Mouse (Mus musculus) stomach, adult 2 months (tissue): ENCODE measurements around the gene Dyx1c1. TPM values are rescaled to one million over a fixed set of nuclear protein-coding genes. Genes with fewer than 3 reads are reported as not detected.

Experiments used
- polyA plus RNA-seq: library from polyadenylated mRNA; depleted of rRNA; stranded (reverse); fragments of >200 nt; gene quantifications from 2 replicates; pipeline ENCODE4 v1.2.3, GENCODE M21; 2012; rRNA removed

The Dyx1c1 gene
- polyA plus RNA-seq: 0.08 TPM in 1 of 2 replicates, not detected in the other

DNA sequence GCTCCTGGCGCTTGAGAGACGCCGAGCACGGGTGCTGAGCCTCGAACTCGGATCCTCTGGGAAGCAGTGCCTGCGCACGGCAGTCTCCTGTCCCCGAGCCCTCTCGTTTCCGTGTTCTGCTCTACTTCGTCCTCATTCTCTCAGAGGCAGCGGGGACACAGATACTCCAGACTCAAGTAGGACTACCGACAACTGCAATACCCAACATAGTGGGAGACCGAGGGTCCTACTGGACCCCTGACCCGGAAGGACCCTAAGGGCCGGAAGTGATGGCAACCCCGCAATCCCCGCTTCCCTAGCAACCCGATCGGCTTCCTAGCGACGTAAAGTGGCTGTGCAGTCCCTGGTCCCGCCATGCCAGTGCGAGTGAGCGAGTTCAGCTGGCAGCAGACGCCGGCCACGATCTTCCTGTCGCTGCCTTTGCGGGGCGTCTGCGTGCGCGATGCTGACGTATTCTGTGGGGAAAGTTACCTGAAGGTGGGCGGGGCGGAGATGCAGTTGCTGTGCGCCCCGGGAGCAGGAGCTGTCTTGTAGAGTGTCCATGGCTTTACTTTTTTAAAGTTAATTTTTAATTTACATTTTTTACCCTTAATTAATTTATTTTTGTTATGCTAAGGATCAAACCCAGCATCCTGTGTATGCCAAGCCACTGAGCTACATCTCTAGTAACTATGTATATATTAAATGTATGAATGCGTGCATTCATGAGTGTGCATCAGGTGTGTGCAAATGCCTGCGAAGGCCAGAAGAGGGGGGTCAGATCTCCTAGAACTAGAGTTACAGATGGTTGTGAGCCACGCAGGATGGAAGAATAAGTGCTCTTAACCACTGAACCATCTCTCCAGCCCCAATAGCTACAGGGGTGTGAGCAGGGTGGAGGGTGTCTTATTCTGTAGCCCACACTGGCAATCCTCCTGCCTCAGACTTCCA, at the start of gene Dyx1c1, which contains the start of gene Gm44503:
Gene Dyx1c1, plus strand, starts transcription at position 265 of the 930 bp plus-strand sequence.
Gene Gm44503, plus strand, starts transcription at position 332 of the 930 bp plus-strand sequence.

DNA sequence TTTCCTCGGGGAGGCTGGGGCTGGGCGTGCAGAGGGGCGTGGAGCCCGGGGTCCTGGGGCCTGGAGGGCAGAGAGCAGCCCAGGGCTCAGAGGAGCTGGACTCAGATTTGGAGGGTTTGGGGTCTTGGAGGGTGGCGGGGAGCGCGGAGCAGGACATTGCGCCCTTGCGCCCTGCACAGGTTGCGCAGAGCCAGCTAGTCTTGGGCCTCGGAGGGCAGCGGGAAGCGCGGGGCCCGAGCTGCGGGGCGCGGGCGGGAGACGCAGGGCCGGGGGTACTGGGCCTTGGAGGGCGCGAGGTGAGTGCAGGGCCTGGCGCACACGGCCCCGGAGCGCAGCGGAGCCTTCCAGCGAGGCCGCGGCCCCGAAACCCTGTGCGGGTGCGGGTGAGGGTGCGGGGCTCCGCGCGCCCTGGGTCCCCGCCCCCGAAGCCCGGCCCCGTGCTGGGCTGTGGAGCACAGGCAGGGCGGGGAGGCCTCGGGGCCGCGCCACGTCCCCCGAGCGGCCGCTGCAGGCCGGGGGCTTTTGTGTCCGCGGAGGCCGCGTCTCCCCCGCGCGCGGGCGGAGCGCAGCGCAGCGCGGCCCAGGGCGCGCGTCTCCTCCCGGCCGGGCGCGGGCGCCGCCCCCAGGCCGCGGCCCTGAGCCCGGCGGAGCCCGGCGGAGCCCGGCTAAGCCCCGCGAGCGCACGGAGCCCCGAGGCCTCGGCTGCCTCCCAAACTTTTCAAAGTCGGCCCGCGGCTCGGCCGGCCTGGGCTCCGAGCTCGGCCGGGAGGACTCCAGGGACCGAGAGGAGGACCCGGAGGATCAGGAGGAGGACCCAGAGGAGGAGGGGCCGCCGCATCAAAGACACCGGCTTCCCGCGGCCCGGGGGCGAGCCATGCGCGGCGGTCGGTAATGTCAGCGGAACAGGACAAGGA, 33.3 kb upstream of the Dyx1c1 start, which contains the start of gene Pygo1:
Gene Pygo1, plus strand, starts transcription at position 625 of the 914 bp plus-strand sequence.

DNA sequence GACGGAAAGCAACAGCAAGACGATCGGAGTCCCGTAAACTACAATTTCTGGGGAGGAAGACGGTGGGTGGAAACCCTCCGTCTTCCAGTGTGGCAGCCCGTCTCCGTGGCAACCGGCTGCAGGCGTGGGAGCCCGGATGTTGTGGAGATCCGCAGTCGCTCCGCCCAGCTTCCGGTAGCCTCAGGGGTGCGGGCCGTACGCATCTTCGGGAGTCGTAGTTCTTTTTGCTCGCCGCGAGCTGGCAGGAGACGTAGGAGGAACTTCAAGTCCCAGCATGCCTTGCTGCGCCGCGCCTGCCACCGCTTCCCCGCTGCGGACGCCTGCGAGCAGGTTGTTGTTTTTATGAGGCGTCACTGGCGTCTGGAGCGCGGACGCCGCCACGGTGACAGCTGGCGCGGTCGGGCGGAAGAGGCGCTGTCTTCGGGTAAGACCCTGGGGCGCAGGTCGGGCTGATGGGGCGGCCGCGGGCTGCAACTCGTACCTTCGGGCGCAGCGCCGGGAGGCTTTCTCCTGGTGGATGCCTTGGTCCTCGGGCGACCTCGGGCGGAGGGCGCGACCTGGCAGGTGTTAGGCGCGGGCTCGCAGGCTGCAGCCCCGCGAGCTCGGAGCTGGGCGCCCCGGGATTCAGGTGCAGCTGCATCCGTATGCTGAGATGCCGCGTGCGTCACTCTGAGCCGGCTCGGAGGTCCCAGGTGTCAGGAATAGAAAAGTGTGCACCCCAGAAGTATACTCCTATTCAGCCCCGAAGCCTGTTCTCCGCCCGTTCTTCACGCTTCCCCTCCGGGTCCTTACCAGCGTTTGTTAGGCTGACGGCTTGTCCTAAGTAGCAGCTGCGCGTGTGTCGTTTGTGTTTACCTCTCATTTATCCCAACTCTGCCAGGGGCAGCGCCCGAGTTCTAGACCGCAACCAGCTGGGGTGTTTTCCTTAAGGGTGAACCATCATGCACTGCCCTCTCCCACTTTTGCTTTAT, 26.9 kb downstream of the Dyx1c1 start, which contains the start of the genes Ccpg1os and Ccpg1:
Gene Ccpg1os, minus strand, starts transcription at position 133 of the 971 bp plus-strand sequence.
Gene Ccpg1, plus strand, starts transcription at position 180 of the 971 bp plus-strand sequence.

Other genes with a start within 250 kb of the Dyx1c1 start
- gene Prtg, start 151.9 kb upstream of the Dyx1c1 start, polyA plus RNA-seq: 0.01 TPM in 2 replicates
- gene Pygo1, start 33.1 kb upstream of the Dyx1c1 start, polyA plus RNA-seq: 0.09 and 0.11 TPM in 2 replicates
- 0.02 TPM in 1 of 2 replicates, not detected in the other for gene Gm44503, start 67 bp downstream of the Dyx1c1 start, polyA plus RNA-seq
- gene Ccpg1os, start 26.6 kb downstream of the Dyx1c1 start, polyA plus RNA-seq: 3.1 and 3.8 TPM in 2 replicates
- gene Ccpg1, start 26.6 kb downstream of the Dyx1c1 start, polyA plus RNA-seq: 2.0 and 3.0 TPM in 2 replicates
- 2.3 and 3.5 TPM in 2 replicates for gene Pigb, start 81.6 kb downstream of the Dyx1c1 start, polyA plus RNA-seq
- gene Rab27a, start 86.1 kb downstream of the Dyx1c1 start, polyA plus RNA-seq: 11.3 and 14.0 TPM in 2 replicates
- gene Khdc3, start 143.1 kb downstream of the Dyx1c1 start, polyA plus RNA-seq: 0.70 and 2.7 TPM in 2 replicates
- gene Gm20509, start 143.7 kb downstream of the Dyx1c1 start, polyA plus RNA-seq: not detected in 2 replicates
- 2.0 and 3.3 TPM in 2 replicates for gene Rsl24d1, start 154.6 kb downstream of the Dyx1c1 start, polyA plus RNA-seq